Mouse (Mus musculus) myocyte (in vitro differentiated cells): ENCODE data around the gene 1110008L16Rik.

Experiments used
- POLR2A ChIP-seq: IDR thresholded peaks from one replicate; pipeline ENCODE4 v1.6.1; 2011; ENCODE audit warnings: low read depth, mild to moderate bottlenecking, control low read depth, moderate library complexity; ENCODE audit not compliant: insufficient read length
- POLR2AphosphoS2 ChIP-seq: IDR thresholded peaks from one replicate; pipeline ENCODE4 v1.6.1; 2011; ENCODE audit warnings: low read depth, control low read depth; ENCODE audit not compliant: insufficient read length
- TCF3 ChIP-seq: IDR thresholded peaks from one replicate; pipeline ENCODE4 v1.6.1; 2011; ENCODE audit warnings: low read depth, control low read depth; ENCODE audit not compliant: insufficient read length

GRCm38 (mm10) chr12:55392120-55392519 is 92.7 kb downstream of the 1110008L16Rik start:
- TF ChIP-seq POLR2A (no peak), TCF3 (no peak), POLR2AphosphoS2 (no peak)
